Mouse (Mus musculus) E14TG2a.4 (cell line): ENCODE data around the gene Psmd2.
"Not testable (repeated sequence)": the region's sequence is repeated elsewhere in the genome, so short reads cannot be mapped to it uniquely, and the experiment has no call there.

Experiments
- H3K27me3 ChIP-seq: 2 replicates; pipeline ENCODE4 v1.6.1; 2014; ENCODE audit warnings: low read length, control low read depth; ENCODE audit not compliant: insufficient read depth
- H3K36me3 ChIP-seq: 2 replicates; pipeline ENCODE4 v1.6.1; 2014; ENCODE audit warnings: low read length, control low read depth; ENCODE audit not compliant: insufficient read depth
- H3K4me1 ChIP-seq: replicated peaks from 2 replicates; pipeline ENCODE4 v1.6.1; 2014; ENCODE audit warnings: low read depth, low read length, control low read depth
- H3K4me3 ChIP-seq: replicated peaks from 2 replicates; pipeline ENCODE4 v1.5.1; 2014; ENCODE audit warnings: mild to moderate bottlenecking, low read length
- H3K9me3 ChIP-seq: 2 replicates; pipeline ENCODE4 v1.6.1; 2014; ENCODE audit warnings: low read length, control low read depth
- CTCF ChIP-seq: conservative IDR thresholded peaks from 2 replicates; pipeline ENCODE4 v1.5.1; 2014; ENCODE audit warnings: low read length
- NANOG ChIP-seq: IDR thresholded peaks from 2 replicates; pipeline ENCODE4 v1.6.1; 2014; ENCODE audit warnings: borderline replicate concordance, low read length, mixed read lengths
- POU5F1 ChIP-seq: IDR thresholded peaks from 2 replicates; pipeline ENCODE4 v1.6.1; 2014; ENCODE audit warnings: low read length, borderline replicate concordance

The Psmd2 gene

DNA sequence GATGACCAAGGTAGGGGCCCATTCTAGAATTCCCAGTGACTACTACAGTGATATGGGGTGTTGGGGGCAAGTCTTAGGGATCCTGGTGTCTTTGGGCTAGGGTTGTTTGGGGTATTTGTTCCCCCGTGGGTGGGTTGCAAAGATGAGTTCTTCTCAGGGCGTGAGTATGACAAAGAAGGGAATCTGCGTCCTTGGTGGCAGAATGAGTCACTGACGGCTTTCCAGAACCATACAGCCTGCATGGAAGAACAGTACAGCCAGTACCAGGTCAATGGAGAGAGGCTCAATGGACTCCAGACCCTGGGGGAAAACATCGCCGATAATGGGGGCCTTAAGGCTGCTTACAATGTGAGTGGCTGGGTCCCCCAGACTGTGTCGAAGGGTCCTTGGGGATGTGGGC lies 7.5 kb upstream of the Psmd2 start:
- Histone ChIP-seq H3K4me3 (no peak overlapping the region), H3K9me3 (no peaks in the 10 kb centered on the region), H3K27me3 (no peaks in the 10 kb centered on the region), H3K36me3 (peaks cover 23% of the 10 kb centered on the region), H3K4me1 (0 out of 2 replicates have a peak, but pooled peaks cover 9% of the 10 kb centered on the region)
- TF ChIP-seq POU5F1 (no peak), CTCF (no peak), NANOG (no peak)

DNA sequence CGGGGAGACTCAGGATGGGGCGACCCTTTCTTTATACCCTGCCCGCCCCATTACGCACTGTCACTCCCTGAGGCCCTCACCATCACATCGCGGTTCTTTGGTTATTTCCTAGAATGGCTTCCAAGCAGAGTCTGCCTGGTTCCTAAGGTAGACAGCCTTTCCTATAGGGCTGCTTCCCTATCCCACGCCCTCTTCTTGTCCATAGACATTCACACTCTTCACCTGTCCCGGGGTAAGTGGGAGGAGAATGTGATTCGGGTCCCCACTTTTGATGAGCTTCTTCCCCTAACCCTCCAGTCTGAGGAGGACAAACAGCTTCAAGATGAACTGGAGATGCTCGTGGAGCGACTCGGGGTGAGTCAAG lies 477 bp downstream of the Psmd2 start:
- H3K4me3 ChIP-seq: peak overlapping the region; percentile 97
- peaks cover 23% of the 10 kb centered on the region for H3K4me1 ChIP-seq
- no peaks in the 10 kb centered on the region for H3K27me3 ChIP-seq
- TF ChIP-seq CTCF (no peak), NANOG (no peak), POU5F1 (no peak)
- peaks cover 45% of the 10 kb centered on the region for H3K36me3 ChIP-seq
- no peaks in the 10 kb centered on the region for H3K9me3 ChIP-seq

DNA sequence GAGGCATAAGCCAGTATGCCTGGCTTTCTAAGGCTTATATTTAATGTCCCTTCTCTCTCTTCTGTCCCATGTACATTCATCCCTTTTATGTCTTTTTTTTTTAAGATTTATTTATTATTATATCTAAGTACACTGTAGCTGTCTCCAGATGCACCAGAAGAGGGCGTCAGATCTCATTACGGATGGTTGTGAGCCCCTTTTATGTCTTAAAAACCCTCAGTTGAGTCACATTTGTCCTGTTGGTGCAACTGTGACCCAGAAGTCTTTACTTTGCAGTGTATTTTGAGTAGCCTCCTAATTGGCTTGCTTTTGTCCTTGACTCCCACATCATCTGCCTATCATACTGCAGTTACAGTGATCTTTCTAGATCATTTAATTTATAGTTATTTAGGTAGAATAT lies 1.9 kb downstream of the Psmd2 start:
- peaks cover 59% of the 10 kb centered on the region for H3K36me3 ChIP-seq
- no peak for TF ChIP-seq POU5F1
- TF ChIP-seq NANOG: no peak
- TF ChIP-seq CTCF: peak; percentile 23
- H3K9me3 ChIP-seq: no peaks in the 10 kb centered on the region
- H3K4me1 ChIP-seq: peaks cover 24% of the 10 kb centered on the region
- H3K4me3 ChIP-seq: no peak overlapping the region
- H3K27me3 ChIP-seq: no peaks in the 10 kb centered on the region

DNA sequence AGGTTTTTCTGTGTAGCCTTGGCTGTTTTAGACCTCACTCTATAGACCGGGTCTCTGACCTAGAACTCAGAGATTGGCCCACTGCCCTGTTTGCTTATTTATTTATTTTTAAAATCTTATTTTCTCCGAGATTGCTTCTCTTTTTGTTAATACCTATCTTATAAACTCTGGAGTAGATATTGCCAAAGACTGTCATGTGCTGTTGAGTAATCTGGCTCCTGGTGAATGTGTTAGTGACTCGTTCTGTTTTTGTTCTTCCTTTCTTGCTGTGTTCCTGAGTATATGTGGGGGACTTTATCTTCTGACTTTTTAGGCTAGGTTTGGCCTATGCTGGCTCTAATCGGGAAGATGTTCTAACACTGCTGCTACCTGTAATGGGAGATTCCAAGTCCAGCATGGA lies 6.2 kb downstream of the Psmd2 start:
- no peak overlapping the region for H3K4me3 ChIP-seq
- H3K27me3 ChIP-seq: no peaks in the 10 kb centered on the region
- H3K4me1 ChIP-seq: peaks cover 13% of the 10 kb centered on the region
- TF ChIP-seq POU5F1 (no peak), CTCF (no peak), NANOG (no peak)
- H3K9me3 ChIP-seq: no peaks in the 10 kb centered on the region
- H3K36me3 ChIP-seq: peaks cover 100% of the 10 kb centered on the region

GRCm38 (mm10) chr16:20668013-20668412 lies 16.6 kb downstream of the Psmd2 start, which contains the start of gene Eif4g1:
Eif4g1 (plus strand) TSS chr16:20668313.
- H3K27me3 ChIP-seq, H3K4me3 ChIP-seq, H3K9me3 ChIP-seq: not testable (repeated sequence)
- H3K4me1 ChIP-seq: peaks cover 41% of the 10 kb centered on the region
- H3K36me3 ChIP-seq: peaks cover 18% of the 10 kb centered on the region

DNA sequence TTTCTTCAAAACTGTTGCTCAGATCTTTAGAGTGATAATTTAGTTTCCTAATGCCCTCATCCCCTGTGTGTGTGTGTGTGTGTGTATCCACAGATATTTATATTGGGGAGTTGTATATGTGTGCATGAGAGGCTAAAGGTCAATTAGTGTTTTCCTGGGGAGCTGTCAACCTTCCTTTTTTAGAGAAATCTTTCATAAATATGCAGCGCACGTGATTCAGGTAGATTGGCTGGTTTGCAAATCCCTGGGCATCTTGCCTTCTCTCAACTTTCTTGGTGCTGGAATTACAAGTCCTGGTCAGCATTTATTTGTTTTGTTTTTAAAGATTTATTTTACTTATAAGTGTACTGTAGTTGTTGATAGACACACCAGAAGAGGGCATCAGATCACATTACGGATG lies 18.8 kb downstream of the Psmd2 start:
- no peaks in the 10 kb centered on the region for H3K9me3 ChIP-seq
- TF ChIP-seq POU5F1 (no peak), NANOG (no peak)
- H3K4me1 ChIP-seq: peaks cover 39% of the 10 kb centered on the region
- peaks cover 15% of the 10 kb centered on the region for H3K36me3 ChIP-seq
- H3K27me3 ChIP-seq: no peaks in the 10 kb centered on the region
- no peak overlapping the region for H3K4me3 ChIP-seq

DNA sequence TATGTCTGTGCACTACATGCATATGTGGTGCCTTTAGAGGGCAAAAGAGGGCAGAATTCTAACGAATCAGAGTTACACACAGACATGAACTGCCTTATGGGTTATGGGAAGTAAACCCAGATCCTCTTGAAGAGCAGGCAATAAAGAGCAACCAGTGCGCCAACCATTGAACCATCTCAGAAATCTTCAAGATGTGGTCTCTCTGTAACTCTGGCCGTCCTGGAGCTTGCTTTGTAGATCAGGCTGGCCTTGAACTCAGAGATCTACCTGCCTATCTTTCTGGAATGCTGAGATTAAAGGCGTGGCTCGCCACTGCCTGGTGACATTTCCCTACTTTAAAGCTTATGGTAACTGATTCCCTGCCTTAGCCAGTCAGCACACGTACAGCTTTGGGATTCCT lies 20.4 kb downstream of the Psmd2 start:
- Histone ChIP-seq H3K4me1 (peaks cover 50% of the 10 kb centered on the region), H3K27me3 (no peaks in the 10 kb centered on the region), H3K9me3 (no peaks in the 10 kb centered on the region), H3K4me3 (peak overlapping the region; percentile 95), H3K36me3 (peaks cover 31% of the 10 kb centered on the region)
- no peak for TF ChIP-seq NANOG
- TF ChIP-seq CTCF: no peak
- TF ChIP-seq POU5F1: no peak

DNA sequence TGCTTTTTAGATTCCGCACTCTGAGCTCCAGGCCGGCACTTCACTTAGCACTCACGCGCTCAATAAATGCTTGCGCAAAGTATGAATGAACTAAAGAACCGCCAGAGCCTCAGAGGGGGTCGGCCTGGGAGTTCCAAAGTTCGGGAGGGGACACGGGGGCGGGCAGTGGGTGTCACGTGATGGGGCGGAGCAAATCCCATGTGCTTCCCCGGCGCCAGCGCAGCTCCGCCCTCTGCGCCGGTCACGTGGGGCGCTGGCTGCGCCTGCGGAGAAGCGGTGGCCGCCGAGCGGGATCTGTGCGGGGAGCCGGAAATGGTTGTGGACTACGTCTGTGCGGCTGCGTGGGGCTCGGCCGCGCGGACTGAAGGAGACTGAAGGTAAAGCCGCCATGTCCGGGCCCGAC lies 21.0 kb downstream of the Psmd2 start:
- Histone ChIP-seq H3K4me3 (peak overlapping the region; percentile 95), H3K27me3 (no peaks in the 10 kb centered on the region), H3K36me3 (peaks cover 37% of the 10 kb centered on the region), H3K4me1 (peaks cover 51% of the 10 kb centered on the region), H3K9me3 (no peaks in the 10 kb centered on the region)
- TF ChIP-seq NANOG (no peak), CTCF (no peak), POU5F1 (no peak)

- H3K4me1 ChIP-seq: peaks cover 57% of the 10 kb centered on the region
- no peaks in the 10 kb centered on the region for H3K27me3 ChIP-seq
- no peaks in the 10 kb centered on the region for H3K9me3 ChIP-seq
- H3K4me3 ChIP-seq: peak overlapping the region; percentile 95
- TF ChIP-seq POU5F1 (no peak), CTCF (no peak), NANOG (no peak)
- peaks cover 43% of the 10 kb centered on the region for H3K36me3 ChIP-seq
These were observed 21.7 kb downstream of the Psmd2 start for GRCm38 (mm10) chr16:20672965-20673705.
